Mouse (Mus musculus) embryonic fibroblast, embryonic 13.5 days (primary cell): ENCODE data around the gene Rbm24. TPM values are rescaled to one million over a fixed set of nuclear protein-coding genes. Genes with fewer than 3 reads are reported as not detected.

ENCODE experiments used
- H3K27ac ChIP-seq: 2 replicates; pipeline ENCODE4 v1.5.1; 2012; ENCODE audit warnings: low read length, control low read depth, inconsistent platforms; ENCODE audit not compliant: insufficient read depth
- H3K4me1 ChIP-seq: 2 replicates; pipeline ENCODE4 v1.6.1; 2011; ENCODE audit warnings: low read length; ENCODE audit not compliant: control insufficient read depth, insufficient read depth
- H3K4me3 ChIP-seq: 2 replicates; pipeline ENCODE4 v1.5.1; 2011; ENCODE audit warnings: mild to moderate bottlenecking, control low read depth, low read length; ENCODE audit not compliant: insufficient read depth
- CTCF ChIP-seq: IDR thresholded peaks from 2 replicates; pipeline ENCODE4 v1.5.1; 2011; ENCODE audit warnings: mild to moderate bottlenecking, control low read depth, low read length, moderate library complexity, borderline replicate concordance; ENCODE audit not compliant: insufficient read depth
- POLR2A ChIP-seq: IDR thresholded peaks from 2 replicates; pipeline ENCODE4 v1.6.1; 2011; ENCODE audit warnings: low read depth, mild to moderate bottlenecking, control low read depth, low read length, moderate library complexity
- polyA plus RNA-seq: library from polyadenylated mRNA; stranded (reverse); fragments of >200 nt; gene quantifications from 2 replicates; pipeline ENCODE4 v1.2.4, GENCODE M21; 2011; ENCODE audit warnings: low read depth; ENCODE audit not compliant: missing spikeins, insufficient read length

Rbm24 gene
- polyA plus RNA-seq, 1 experiment: 3.7 TPM

GRCm38 (mm10) chr13:46462280-46462679 is 44.0 kb downstream of the Rbm24 start:
- TF ChIP-seq CTCF (no peak), POLR2A (no peak)

GRCm38 (mm10) chr13:46463764-46464163 is 45.5 kb downstream of the Rbm24 start:
- H3K4me3 ChIP-seq: no peak overlapping the region
- H3K27ac ChIP-seq: no peak overlapping the region; the same call in 1 of the 2 replicates
- H3K4me1 ChIP-seq: peaks cover 5% of the 10 kb centered on the region; the same call in 1 of the 2 replicates
- no peak for TF ChIP-seq POLR2A
- TF ChIP-seq CTCF: no peak

More at GRCm38 (mm10) chr13:46462280-46462679, 44.0 kb downstream of the Rbm24 start:
- H3K4me3 ChIP-seq: no peak overlapping the region
- H3K4me1 ChIP-seq: peaks cover 5% of the 10 kb centered on the region; the same call in 1 of the 2 replicates
- no peak overlapping the region for H3K27ac ChIP-seq

- Histone ChIP-seq H3K27ac (no peak overlapping the region), H3K4me3 (no peak overlapping the region), H3K4me1 (peaks cover 5% of the 10 kb centered on the region; the same call in 1 of the 2 replicates)
- TF ChIP-seq CTCF: no peak
- no peak for TF ChIP-seq POLR2A
Observed at GRCm38 (mm10) chr13:46468251-46468650, 50.0 kb downstream of the Rbm24 start.

GRCm38 (mm10) chr13:46469536-46469935 is 51.3 kb downstream of the Rbm24 start:
- Histone ChIP-seq H3K4me1 (peaks cover under 1% of the 10 kb centered on the region; the same call in 1 of the 2 replicates), H3K27ac (no peak overlapping the region), H3K4me3 (no peak overlapping the region)
- no peak for TF ChIP-seq POLR2A

Other genes with a start within 250 kb of the Rbm24 start
- not detected in 2 replicates for gene Stmnd1, start 144.7 kb upstream of the Rbm24 start, polyA plus RNA-seq
- 24.8 and 27.6 TPM in 2 replicates for gene Cap2, start 83.4 kb downstream of the Rbm24 start, polyA plus RNA-seq